Mouse (Mus musculus): ENCODE measurements at regions not wholly inside any gene's neighbourhood (a gene's known extent, or its start where the extent isn't known, plus 50 kb on each side); places are given as distances from the start of the nearest gene placed in this dataset.

DNA sequence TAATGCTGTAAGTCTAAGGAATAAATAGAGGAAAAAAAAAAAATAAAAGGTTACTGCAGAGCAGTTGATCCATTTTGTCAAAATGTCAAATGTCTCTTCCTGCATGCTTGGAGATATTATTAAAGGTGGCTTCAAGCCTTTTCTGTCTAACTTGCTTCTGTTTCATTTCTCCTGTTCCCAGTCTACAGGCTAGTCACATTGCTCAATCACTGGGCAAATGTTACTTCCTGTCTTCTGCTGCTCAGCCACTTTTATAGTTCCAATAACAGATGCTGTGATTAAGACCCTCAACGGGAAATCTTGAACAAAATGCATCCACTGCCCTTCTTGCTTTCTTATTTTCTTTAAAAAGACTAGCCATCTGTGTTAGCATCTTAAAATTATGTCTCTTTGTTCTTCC lies 1445.2 kb upstream of the Pcdh17 start:
- no peak for DNase-seq

DNA sequence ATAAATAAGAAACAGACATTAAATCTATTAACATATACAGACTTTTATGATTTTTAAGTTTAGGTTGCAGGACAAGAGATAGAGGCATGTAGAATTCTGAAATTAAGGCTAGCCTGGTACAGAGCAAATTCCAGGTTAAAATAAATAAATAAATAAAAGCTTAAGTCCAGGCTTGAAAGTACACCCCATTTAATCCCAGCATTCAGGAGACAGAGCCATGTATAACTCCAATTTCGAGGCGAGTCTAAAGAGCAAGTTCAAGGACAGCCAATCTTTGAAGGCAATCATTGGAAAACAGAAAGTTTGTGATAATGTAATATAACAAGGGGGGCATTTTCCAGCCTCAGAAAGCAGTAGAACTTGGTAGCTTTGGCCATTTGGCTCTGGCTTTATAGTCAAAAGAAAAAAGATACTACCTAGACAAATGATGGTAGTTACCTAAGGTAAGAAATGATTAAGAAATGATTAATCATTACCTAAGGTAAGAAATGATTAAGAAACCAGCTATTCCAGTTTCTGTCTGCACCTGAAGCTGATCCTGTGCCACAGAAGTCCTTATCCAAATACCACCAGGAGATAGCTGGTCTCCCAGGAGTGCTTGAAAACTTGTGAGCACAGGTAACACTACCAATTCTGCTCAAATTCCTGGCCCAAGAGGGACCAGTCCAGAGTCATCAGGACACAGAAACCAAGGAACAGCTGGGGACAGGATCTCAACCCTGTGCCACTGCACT lies 1441.0 kb upstream of the Pcdh17 start:
- DNase-seq, result peak; percentile 1

DNA sequence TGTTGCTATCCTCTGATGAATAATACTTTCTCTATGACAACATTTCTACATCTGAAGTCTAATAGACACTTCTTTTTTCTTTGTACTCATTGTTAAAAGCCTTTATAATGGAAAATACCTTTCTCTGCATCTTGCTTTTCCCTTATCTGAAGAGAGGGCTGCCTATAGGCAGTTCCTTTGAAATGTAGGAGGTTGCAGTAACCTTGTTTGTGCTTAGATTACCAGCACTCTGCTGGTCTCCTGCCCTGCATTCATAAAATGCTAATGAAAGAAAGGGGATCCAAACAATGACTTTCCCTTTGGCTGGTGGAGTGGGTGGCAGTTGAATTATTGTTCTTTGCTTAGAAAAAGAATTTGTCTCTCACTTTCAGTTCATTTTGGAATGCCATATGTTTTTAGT lies 1434.8 kb upstream of the Pcdh17 start:
- no peak for DNase-seq

DNA sequence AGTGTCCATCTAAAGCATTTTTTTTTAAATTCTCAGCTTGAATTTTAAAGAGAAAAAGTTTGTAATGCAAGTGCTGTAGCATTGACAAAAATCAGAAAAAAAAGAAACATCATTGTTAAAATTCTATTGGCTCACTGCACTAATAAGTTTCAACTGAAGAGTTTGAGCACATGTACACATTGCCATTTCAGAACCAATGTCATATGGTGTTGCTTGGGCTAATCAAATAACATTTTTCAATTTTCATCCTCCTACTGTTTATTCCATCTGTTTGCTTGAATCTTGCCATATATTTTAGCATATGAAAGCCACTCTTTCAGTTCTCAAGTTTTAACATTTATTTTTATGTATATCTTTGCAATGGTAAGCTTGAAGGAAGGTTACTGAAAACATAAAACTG lies 1421.5 kb upstream of the Pcdh17 start:
- no peak for DNase-seq

Measured in kidney, postnatal 14 days (tissue).